In the genomic region with DNA sequence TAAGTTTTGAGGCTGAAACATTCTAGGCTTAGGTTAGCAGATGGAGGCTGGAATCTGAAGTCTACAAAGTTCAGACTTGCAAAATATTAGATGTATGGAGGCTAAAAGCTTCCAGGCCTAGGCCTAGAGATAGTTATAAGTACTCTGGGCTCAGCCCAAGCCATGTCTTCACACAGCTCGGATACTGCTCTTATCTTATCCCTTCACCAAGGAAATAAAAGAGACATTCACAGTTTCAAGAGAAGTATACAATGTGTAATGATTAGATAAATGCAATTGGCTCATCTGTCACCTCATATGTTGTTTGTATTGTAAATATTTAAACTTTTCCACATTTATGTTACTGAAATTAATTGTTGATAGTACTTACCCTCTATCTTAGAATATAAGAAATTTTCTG, we compare ENCODE assay signal across 1 mouse cellular context.
TF ChIP-seq lines count a peak whose summit lies in the region.

No protein-coding gene starts in this region.

TF ChIP-seq in MEL, 35 proteins besides CTCF, POLR2A, EP300 and RAD21:
- TF ChIP-seq SIN3A (IDR thresholded peaks at IDR 0.05; ENCODE audit: low read length) = no peak; the same call in 1 of the 2 replicates
- TF ChIP-seq ZNF384 (IDR thresholded peaks at IDR 0.05; ENCODE audit: low read depth, low read length) = no peak
- no peak for TF ChIP-seq SMC3 (IDR thresholded peaks at IDR 0.05; ENCODE audit: low read depth, low read length)
- no peak for TF ChIP-seq KAT2A (conservative IDR thresholded peaks at IDR 0.05; ENCODE audit: low read depth, low read length)
- no peak for TF ChIP-seq POLR2AphosphoS2 (IDR thresholded peaks at IDR 0.05; ENCODE audit: low read length)
- no peak for TF ChIP-seq JUND (IDR thresholded peaks at IDR 0.05; ENCODE audit: low read depth, low read length)
- no peak for TF ChIP-seq USF1 (IDR thresholded peaks at IDR 0.05; ENCODE audit: low read depth, low read length)
- TF ChIP-seq MXI1 (IDR thresholded peaks at IDR 0.05; ENCODE audit: low read depth, low read length) = no peak
- no peak for TF ChIP-seq BHLHE40 (IDR thresholded peaks at IDR 0.05; ENCODE audit: borderline replicate concordance, low read depth, low read length)
- TF ChIP-seq MAFK (IDR thresholded peaks at IDR 0.05; ENCODE audit: borderline replicate concordance, low read depth, low read length) = no peak
- no peak for TF ChIP-seq E2F4 (IDR thresholded peaks at IDR 0.05; ENCODE audit: borderline replicate concordance, low read depth, low read length)
- no peak for TF ChIP-seq NELFE (IDR thresholded peaks at IDR 0.05; ENCODE audit: low read depth, low read length)
- TF ChIP-seq USF2 (IDR thresholded peaks at IDR 0.05; ENCODE audit: borderline replicate concordance in 1 of 2, insufficient read depth in 1 of 2, low read depth in 1 of 2, low read length in 2 of 2) = no peak
- TF ChIP-seq POLR2AphosphoS5 (IDR thresholded peaks at IDR 0.05; ENCODE audit: borderline replicate concordance, low read depth, low read length) = no peak
- no peak for TF ChIP-seq CHD1 (IDR thresholded peaks at IDR 0.05; ENCODE audit: low read depth, low read length)
- no peak for TF ChIP-seq MYB (IDR thresholded peaks at IDR 0.05; ENCODE audit: low read depth, low read length)
- TF ChIP-seq TCF12 (IDR thresholded peaks at IDR 0.05; ENCODE audit: low read depth, low read length) = peak; percentile 92
- TF ChIP-seq GATA1 (IDR thresholded peaks at IDR 0.05; ENCODE audit: low read depth, low read length) = peak; percentile 97
- TF ChIP-seq MYC (IDR thresholded peaks at IDR 0.05; ENCODE audit: low read depth, low read length) = no peak
- no peak for TF ChIP-seq TBP (IDR thresholded peaks at IDR 0.05; ENCODE audit: low read depth, low read length)
- peak; percentile 45; the same call in 1 of the 2 replicates for TF ChIP-seq RCOR1 (IDR thresholded peaks at IDR 0.05; ENCODE audit: low read depth, low read length)
- peak; percentile 64 for TF ChIP-seq ETS1 (IDR thresholded peaks at IDR 0.05; ENCODE audit: low read depth, low read length)
- TF ChIP-seq MAZ (IDR thresholded peaks at IDR 0.05; ENCODE audit: low read depth, low read length) = no peak
- TF ChIP-seq TAL1 (IDR thresholded peaks at IDR 0.05; ENCODE audit: low read length) = peak; percentile 37; the same call in 1 of the 2 replicates
